Mouse (Mus musculus) liver, adult 2 months (tissue): ENCODE results near the gene Bhlhe23.

ENCODE experiments used
- CTCF ChIP-seq: fragments of 200-500 bp; IDR thresholded peaks from 2 replicates; pipeline ENCODE4 v1.5.1; 2011; ENCODE audit warnings: low read depth, low read length, control low read depth
- POLR2A ChIP-seq: fragments of 200-500 bp; IDR thresholded peaks from 2 replicates; pipeline ENCODE4 v1.6.1; 2011; ENCODE audit warnings: low read length, control low read depth; ENCODE audit not compliant: insufficient read depth; ENCODE audit errors: extremely low read depth

DNA sequence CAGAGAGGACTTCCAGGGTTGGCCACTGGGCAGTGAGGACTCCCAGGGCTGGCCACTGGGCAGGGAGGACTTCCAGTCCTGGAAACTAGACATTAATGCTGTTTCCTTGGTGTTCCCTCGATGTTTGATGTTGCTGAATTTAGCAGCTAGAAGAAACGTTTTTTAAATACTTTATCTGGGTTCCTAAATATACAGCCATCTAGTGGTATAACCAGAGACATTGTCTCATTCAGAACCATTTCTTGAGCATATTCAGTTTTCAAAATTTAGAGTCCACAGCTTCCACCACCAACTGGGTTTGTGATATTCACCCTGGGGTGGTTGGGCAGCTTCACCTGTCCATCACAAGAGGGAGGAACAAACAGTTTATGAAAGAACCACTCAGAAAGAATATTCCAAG lies 34.3 kb upstream of the Bhlhe23 start:
- no peak for TF ChIP-seq CTCF
- no peak for TF ChIP-seq POLR2A
